ENCODE assay signal across 17 mouse cellular contexts in genomic region chr14:80516626-80517025, GRCm38 (mm10).
A peak's percentile ranks its signal among the peaks of the same experiment; 100 is the strongest.
DNase-seq lines count a peak whose midpoint lies in the region; ATAC-seq and TF ChIP-seq lines count a peak whose summit lies in the region.
"Had no signal": no experiment of that assay in that cellular context is flagged by ENCODE, and none has a peak within 500 bp of the region (broad histone marks: within the 10 kb centered on the region; RNA-seq: fewer than 3 reads in every experiment).

No protein-coding gene starts in this region.

- 0 out of 2 replicates have a peak overlapping the region, but pooled peaks have one; percentile 36 for H3K27ac ChIP-seq in cerebellum, adult 2 months (ENCODE audit: insufficient read depth, low read length)
- no peak overlapping the region for H3K27ac ChIP-seq in hindbrain, postnatal 0 days
- H3K27ac ChIP-seq: embryonic facial prominence, embryonic 10.5 days; embryonic facial prominence, embryonic 12.5 days; forebrain, embryonic 13.5 days; forebrain, embryonic 15.5 days had no signal

- no peak for TF ChIP-seq CTCF in cerebellum, adult 2 months (IDR thresholded peaks at IDR 0.05; ENCODE audit: borderline replicate concordance, insufficient read depth, low read depth, low read length)
- TF ChIP-seq CTCF in hindbrain, postnatal 0 days (IDR thresholded peaks at IDR 0.05; ENCODE audit: low read depth) = no peak

- no peak for DNase-seq in cerebellum, adult 2 months
- no peak for DNase-seq in cerebellum, adult 9-10 months
- DNase-seq in heart, adult 11 months = peak; percentile 37
- no peak for DNase-seq in heart, adult 18-20 months
- peak; percentile 51 for DNase-seq in Muller cell, postnatal 12 days (ENCODE audit: inconsistent ontology term)
- no peak for DNase-seq in hindbrain, postnatal 0 days (ENCODE audit: low spot score)
- DNase-seq: adrenal gland, adult 8-10 months; adrenal gland, postnatal 14 days; adrenal gland, postnatal 36 days; cerebellum, adult 11 months; forebrain, postnatal 0 days had no signal

- no peak overlapping the region for H3K9ac ChIP-seq in hindbrain, postnatal 0 days (replicated peaks; ENCODE audit: low read length)
- H3K9ac ChIP-seq: embryonic facial prominence, embryonic 12.5 days; forebrain, embryonic 13.5 days; forebrain, embryonic 15.5 days; forebrain, postnatal 0 days had no signal

- no peaks in the 10 kb centered on the region for H3K27me3 ChIP-seq in cerebellum, adult 2 months (ENCODE audit: control insufficient read depth, insufficient read depth, low read length)
- no peaks in the 10 kb centered on the region for H3K27me3 ChIP-seq in hindbrain, postnatal 0 days (ENCODE audit: insufficient read depth, low read length)
- H3K27me3 ChIP-seq: embryonic facial prominence, embryonic 12.5 days; forebrain, embryonic 13.5 days; forebrain, embryonic 15.5 days had no signal

- 65% methylated on average over 2 of the region's 2 CpGs for WGBS in cerebellum, adult 2 months
- 91% methylated on average over 2 of the region's 2 CpGs for WGBS in hindbrain, postnatal 0 days

- H3K4me3 ChIP-seq in cerebellum, adult 2 months (replicated peaks; ENCODE audit: insufficient read depth, low read depth, low read length) = no peak overlapping the region
- H3K4me3 ChIP-seq in hindbrain, postnatal 0 days (ENCODE audit: low read length) = no peak overlapping the region
- H3K4me3 ChIP-seq: embryonic facial prominence, embryonic 10.5 days; embryonic facial prominence, embryonic 12.5 days; forebrain, embryonic 13.5 days; forebrain, embryonic 15.5 days had no signal

- no peaks in the 10 kb centered on the region for H3K36me3 ChIP-seq in hindbrain, postnatal 0 days (ENCODE audit: insufficient read depth, low read length)
- H3K36me3 ChIP-seq: embryonic facial prominence, embryonic 10.5 days; embryonic facial prominence, embryonic 12.5 days; forebrain, embryonic 15.5 days had no signal

- TF ChIP-seq POLR2A in cerebellum, adult 2 months (IDR thresholded peaks at IDR 0.05; ENCODE audit: borderline replicate concordance, insufficient read depth, low read length) = no peak

- H3K9me3 ChIP-seq in hindbrain, postnatal 0 days (ENCODE audit: low read length) = no peaks in the 10 kb centered on the region
- H3K9me3 ChIP-seq: embryonic facial prominence, embryonic 10.5 days; embryonic facial prominence, embryonic 12.5 days; forebrain, embryonic 13.5 days; forebrain, embryonic 15.5 days had no signal

- H3K4me1 ChIP-seq in cerebellum, adult 2 months (ENCODE audit: control insufficient read depth, insufficient read depth, low read length) = peaks cover 3% of the 10 kb centered on the region
- H3K4me1 ChIP-seq in hindbrain, postnatal 0 days (ENCODE audit: insufficient read depth, low read length) = no peaks in the 10 kb centered on the region
- H3K4me1 ChIP-seq: embryonic facial prominence, embryonic 12.5 days; forebrain, embryonic 13.5 days; forebrain, embryonic 15.5 days had no signal

- no peak for ATAC-seq in hindbrain, postnatal 0 days
- ATAC-seq: activated CD4-positive, CD25-positive, alpha-beta regulatory T cell, adult 4 months; forebrain, embryonic 13.5 days; forebrain, embryonic 15.5 days; forebrain, postnatal 0 days; Patski had no signal

- H3K4me2 ChIP-seq in hindbrain, postnatal 0 days (ENCODE audit: low read depth, low read length) = no peak overlapping the region
- H3K4me2 ChIP-seq: embryonic facial prominence, embryonic 12.5 days; forebrain, embryonic 13.5 days; forebrain, embryonic 15.5 days had no signal

Comparison
In these comparisons a context has a peak if more than half of its experiments do, and no peak if none do; other contexts are left out.
1. DNase-seq: peak in heart, adult 11 months (single experiment) and Muller cell, postnatal 12 days (single experiment); none in cerebellum, adult 2 months (0 of 2), cerebellum, adult 9-10 months (single experiment), heart, adult 18-20 months (0 of 2) and hindbrain, postnatal 0 days (single experiment).